Mouse (Mus musculus): ENCODE data around the gene Gm6592.

GRCm38 (mm10) chrX:8852486-8852885 lies 8.7 kb downstream of the Gm6592 start:
- TF ChIP-seq POLR2A (IDR thresholded peaks at IDR 0.05; ENCODE audit: low read depth, low read length), result no peak
- no peak for TF ChIP-seq CTCF (conservative IDR thresholded peaks at IDR 0.05; ENCODE audit: insufficient read depth, insufficient read length, low read depth, low read length)
